Mouse (Mus musculus): ENCODE measurements around the gene Kcnn1.
"Not testable (repeated sequence)": the region's sequence is repeated elsewhere in the genome, so short reads cannot be mapped to it uniquely, and the experiment has no call there.

Gene Kcnn1

DNA sequence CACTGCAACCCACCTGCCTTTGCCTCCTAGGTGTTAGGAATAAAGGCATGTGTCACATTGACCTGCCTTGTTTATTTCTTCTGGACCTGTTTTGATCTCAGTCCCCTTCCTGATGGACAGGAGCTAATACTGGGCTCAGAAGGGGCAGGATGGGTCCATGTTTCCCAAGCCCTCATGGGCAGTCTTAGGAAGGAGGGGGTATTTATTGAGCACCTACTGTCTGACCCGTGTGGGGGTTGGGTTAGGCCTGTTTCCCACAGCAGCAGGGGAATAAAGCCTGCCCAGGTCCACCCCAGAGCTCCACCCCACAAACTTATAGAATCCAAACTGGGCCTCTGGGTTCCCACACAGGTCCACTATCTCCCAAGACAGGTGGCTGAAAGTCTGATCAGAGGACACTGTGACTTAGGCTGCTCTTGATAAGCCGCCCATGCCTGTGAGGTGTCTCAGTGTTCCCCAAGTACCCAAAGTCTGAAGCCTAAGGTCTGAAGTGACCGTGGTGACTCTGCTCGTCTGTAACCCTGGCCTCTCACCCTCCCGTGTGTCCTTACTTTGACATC, 19.8 kb downstream of the Kcnn1 start:
- DNase-seq (ENCODE audit: low spot score in 2 of 2), result no peak

DNA sequence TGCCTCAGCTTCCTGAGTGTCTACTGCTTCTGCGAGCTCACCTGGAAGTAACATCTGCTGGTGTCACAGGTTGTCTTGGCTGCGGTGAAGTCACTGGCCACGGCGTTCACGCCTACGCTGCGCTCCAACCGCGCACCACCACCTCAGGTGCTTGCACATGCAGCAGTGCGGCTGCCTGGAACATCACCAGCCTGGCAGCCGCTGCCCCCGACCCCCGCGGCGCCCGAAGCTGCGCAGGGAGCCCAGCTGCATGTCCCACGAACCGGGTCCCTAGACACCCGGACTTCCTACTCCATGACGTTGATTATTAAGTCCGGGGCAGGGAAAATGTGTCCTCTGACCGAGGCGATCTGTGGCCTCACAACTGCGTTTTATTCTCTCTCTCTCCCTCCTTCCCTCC, 20.6 kb downstream of the Kcnn1 start:
- no peak for DNase-seq (ENCODE audit: low spot score in 2 of 2)

GRCm38 (mm10) chr8:70841147-70842072, 21.6 kb downstream of the Kcnn1 start:
- peak; percentile 81 to 92 for DNase-seq (ENCODE audit: low spot score in 2 of 2)

DNA sequence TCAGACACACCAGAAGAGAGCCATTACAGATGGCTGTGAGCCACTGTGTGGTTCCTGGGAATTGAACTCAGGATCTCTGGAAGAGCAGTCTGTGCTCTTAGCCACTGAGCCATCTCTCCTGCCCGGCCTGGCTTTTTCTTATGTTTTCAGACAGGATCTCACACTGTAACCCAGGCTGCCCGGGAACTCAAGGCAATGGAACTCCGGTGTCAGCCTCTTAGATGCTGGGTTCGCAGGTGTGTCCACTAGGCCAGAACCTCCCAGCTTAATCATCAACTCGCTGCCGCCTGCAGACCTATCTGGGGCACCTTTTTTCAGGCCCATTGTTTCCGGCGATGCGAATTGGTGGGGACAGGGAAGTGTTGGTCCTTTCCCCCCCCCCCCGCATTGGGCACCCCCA, 22.5 kb downstream of the Kcnn1 start:
- DNase-seq (ENCODE audit: low spot score in 2 of 2), result no peak

DNA sequence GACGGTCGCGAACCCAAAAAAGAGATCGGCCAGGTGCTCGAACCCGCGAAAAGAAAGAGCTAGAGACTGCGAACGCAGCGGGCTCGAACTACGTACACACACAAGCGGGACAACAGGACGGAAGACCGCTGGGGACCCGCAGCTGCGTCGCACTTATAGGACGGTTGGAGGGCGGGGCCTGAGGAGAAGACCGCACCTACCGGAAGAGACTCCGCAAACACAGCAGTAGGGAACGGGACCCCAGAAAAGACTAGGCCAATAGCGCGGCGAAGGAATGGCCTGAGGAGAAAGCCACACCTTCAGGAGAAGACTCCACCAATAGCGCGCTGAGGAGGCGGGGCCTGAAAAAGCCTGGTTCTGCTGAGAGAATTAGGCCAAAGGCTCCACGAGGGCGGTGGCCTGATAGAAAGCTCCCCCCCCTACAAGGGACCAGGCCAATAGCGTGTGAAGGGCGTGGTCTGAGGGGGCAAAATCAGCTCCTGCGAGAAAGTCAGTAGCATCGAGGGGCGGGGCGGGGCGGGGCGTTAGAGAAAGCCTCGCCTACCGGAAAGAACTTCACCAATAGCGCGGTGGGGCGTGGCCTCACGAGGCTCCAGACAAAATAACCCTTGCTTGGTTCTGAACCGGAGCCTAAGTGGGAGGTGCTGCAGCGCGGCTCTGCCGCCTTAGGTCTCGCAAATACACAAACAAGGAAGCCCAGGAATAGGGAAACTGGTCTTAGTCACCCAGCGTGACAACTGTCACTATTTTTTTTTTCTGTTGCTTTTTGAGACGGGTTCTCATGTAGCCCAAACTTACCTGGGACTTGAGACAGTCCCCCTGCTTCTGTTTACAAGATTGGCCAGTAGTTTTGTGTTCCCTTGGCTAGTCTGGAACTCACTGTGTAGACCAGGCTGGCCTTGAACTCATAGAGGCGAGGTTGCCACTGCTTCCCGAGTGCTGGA, 23.4 kb downstream of the Kcnn1 start, which contains the start of gene Arrdc2:
Gene Arrdc2 (minus strand): TSS at position 313 of the 944 bp plus-strand sequence.
- DNase-seq (ENCODE audit: low spot score in 2 of 2), result peak; percentile 99

DNA sequence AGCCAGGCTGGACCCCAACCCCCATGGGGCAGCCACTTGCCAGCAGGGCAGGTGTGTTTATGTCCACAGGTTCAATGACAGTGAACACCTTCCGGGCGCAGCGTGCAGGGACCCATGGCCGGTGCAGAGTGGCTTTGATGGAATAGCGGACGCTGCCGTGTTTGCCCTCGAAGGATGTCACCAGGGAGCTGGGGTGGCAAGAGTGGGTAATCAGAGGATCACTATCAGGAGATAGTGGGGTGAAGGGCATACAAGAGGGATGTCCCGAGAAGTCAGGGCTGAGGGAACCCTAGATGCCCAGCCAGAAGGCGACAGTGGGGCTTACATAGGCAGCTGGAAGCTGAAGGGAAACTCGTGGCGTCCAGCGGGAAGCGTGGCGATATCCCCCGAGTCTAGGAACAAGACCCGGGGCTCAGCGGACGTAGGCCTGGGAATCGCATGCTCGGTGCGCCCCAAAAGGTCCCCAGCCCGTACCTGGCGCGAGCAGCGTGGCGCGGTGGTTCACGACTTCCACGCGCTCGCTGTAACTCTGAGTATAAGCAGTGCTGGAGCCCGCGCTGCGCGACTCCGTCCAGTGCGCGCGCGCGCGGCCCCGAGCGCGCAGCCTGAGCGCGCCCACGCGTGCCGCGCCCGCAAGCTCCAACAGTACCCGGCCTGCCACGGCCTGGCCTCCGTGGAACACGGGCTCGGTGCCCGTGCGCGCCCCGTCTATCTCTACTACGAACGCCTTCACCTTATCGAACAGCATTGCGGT, 24.2 kb downstream of the Kcnn1 start:
- DNase-seq (ENCODE audit: low spot score in 2 of 2), result no peak

DNA sequence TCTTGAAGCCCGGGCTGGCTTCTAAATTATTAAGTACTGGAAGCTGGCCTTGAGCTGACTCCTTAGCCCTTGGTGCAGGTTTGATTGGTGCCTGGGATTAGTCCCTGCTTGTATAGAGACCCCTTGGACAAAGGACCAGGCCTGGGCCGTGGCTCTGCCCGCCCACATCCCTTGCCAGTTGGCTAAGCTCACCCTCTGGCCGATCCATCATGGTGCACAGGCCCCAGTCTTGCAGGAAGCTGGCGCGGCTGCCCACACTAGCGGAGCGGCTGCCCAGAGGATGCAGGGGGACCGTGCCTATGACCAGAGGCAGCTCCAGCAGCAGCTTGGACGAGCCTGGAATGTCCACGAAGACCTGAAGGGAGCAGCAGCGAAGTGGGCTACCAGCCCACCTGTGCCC, 26.4 kb downstream of the Kcnn1 start:
- no peak for DNase-seq (ENCODE audit: low spot score in 2 of 2)

DNA sequence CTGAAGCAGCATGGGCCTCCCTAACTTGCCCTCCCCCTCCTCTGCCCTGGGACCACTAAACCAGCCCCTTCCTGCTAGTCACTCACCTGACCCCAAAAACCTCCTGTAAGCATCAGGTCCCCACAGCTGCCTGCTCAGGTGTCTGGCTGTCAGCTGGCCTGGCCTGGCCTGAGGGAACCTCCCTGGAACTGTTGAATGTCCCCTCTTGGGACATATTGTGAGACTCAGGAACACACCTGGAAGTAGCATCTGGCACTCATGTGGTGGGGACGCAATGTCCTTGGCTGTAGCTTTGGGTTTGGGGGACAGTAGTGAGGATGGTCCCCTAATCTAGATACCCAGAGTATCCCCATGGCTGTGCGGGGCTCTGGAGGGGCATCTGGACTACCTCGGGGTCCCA, 29.0 kb downstream of the Kcnn1 start:
- DNase-seq (ENCODE audit: low spot score in 2 of 2), result no peak

DNA sequence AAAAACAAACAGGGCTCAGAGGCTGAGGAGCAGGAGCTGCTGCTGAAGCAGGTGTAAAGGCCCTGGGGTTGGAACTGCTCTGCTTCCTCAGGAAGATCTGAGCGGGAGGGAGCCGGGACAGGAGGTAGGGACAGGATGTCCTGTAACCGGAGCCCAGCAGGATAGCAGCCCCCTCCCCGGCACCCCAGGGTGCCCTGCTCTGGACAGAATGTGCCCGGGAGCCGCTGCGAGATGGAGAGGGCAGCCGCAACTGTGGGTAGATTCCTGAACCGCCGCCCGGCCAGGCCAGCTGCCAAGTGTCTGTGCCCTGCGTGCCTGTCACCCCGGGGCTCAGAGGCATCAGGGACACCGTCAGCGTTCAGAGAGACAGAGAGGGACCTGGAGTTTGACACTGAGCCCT, 29.5 kb downstream of the Kcnn1 start:
- no peak for DNase-seq (ENCODE audit: low spot score in 2 of 2)

DNA sequence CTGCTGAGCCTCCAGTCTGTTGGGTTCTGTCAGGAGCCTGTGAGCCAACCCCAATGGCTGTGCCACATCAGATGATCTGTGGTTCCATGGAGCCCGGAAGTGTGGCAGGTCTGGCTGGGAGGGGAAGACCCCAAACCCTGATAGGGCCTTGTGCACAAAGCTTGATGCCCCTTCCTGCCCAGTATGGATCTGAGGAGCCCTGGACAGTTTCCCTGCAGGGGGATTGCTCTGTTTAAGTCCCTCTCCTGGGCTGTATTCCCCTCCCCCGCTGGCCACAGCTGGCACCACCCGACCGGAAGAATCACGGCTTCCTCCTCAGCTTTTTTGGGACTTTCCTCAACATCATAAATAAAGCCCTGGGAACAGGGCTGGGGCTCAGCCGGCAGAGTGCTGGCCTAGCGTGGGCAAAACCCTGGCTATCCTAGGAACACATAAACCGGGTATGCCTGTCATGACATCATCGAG, 30.0 kb downstream of the Kcnn1 start:
- no peak for DNase-seq (ENCODE audit: low spot score in 2 of 2)

DNA sequence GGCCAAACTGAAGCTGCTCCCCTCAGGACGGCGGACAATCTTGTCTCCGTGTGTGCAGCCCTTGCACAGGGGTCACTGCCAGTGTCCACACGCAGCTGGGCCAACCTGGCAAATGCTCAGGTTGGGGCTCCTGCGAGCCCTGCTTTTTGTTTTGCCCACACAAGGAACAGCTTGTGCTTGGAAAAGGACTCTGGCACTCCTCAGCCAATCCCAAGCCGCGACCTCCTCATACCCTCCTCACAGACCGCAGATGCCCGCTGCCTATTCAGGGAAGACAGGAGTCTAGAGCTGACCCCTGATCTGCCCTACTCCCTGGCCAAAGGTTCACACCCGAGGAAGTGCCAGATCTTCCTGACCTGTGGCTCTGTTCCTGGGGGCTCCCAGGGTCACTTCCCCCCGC, 30.7 kb downstream of the Kcnn1 start:
- no peak for DNase-seq (ENCODE audit: low spot score in 2 of 2)

- no peak for DNase-seq (ENCODE audit: low spot score in 2 of 2)
Observed at GRCm38 (mm10) chr8:70831517-70831916, 31.5 kb downstream of the Kcnn1 start.

DNA sequence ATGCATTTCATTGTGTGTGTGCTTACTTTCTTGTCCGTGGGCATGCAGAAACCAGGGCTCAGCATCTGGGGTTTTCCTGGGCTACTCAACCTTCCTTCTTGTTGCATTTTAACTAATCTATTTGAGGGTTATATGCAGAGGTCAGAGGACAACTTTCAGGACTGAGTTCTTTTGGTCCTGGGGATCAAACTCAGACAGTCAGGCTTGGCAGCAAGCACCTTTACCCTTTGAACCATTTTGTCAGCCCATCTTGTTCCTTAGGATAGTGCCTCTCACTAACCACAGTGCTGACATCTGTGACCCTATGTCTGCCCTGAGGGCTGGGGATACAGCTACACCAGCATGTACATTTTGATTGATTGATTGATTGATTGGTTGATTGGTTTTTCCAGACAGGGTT, 35.3 kb downstream of the Kcnn1 start:
- no peak for DNase-seq (ENCODE audit: low spot score in 2 of 2)

DNA sequence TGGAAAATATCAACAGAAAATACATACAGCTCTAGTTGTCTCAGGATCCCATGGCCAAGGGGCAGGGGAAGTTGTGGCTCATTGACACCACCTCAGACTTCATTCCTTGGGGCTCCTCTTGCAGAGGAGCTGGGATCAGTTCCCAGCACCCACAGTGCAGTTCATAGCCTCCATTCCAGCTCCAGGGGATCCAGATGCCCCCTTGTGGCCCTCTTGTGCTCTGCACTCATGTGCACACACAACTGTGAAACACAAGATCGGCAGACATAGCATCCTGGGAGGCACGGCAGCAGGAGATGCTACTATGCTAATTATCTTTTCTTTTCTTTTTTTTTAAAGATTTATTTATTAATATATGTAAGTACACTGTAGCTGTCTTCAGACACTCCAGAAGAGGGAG, 36.0 kb downstream of the Kcnn1 start:
- DNase-seq (ENCODE audit: low spot score in 2 of 2), result no peak

DNA sequence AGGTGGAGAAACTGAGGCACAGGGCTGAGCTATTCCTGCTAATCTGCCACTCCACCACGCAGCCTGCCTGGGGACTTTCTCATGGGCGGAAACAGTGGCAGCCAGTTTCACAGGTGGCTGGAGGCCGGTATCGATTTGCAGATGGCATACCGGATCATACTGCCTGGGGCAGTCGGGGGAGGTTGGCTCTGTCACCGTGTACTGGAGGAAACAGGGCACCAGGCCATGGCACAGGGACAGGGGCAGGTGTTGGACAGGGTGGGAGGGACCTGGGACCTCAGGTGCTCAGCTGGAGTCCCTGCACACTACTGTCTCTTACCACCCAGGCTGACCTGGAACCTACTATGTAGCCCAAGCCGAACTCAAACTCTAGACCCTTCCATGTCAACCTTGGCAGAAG, 37.2 kb downstream of the Kcnn1 start:
- no peak for DNase-seq (ENCODE audit: low spot score in 2 of 2)

GRCm38 (mm10) chr8:70823802-70824201, 39.3 kb downstream of the Kcnn1 start:
- no peak for DNase-seq (ENCODE audit: low spot score in 2 of 2)

DNA sequence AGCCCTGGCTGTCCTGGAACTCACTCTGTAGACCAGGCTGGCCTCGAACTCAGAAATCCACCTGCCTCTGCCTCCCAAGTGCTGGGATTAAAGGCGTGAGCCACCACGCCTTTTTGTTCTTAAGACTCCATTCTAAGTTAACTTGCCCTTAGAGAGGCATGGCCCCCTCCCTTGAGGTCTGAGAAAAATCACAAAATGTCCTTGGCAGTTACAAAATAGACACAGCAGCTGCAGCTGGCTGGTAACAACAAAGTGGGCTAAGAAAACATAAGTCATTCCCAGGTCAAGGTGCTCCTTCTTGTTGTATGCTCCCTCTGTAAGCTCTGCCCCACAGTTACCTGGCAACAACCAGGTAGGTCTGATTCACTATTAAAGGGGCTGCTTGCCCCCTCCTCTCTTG, 40.5 kb downstream of the Kcnn1 start:
- DNase-seq (ENCODE audit: low spot score in 2 of 2), result not testable (repeated sequence)

DNA sequence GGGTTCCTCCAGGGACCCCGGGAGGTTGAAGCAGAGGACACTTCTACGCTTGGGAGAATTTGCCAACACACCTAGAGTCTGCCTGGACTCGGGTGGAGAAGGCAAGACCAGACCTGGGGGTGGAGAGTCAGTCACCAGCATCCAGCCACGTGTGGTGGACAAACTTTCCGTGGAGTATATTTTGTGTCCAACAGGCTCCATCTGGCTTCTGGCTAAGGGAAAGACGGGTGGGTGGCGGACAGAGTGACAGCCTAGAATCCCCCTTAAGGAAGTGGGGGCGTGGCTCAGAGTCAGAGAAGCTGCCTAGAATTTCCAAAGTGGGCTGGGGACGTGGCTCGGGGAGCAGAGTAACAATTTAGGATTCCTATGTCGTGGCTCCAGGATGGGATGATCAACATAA, 41.1 kb downstream of the Kcnn1 start:
- DNase-seq (ENCODE audit: low spot score in 2 of 2), result no peak

GRCm38 (mm10) chr8:70821399-70821962, 41.6 kb downstream of the Kcnn1 start:
- peak; percentile 54 to 77 for DNase-seq (ENCODE audit: low spot score in 2 of 2)

GRCm38 (mm10) chr8:70820101-70820935, 42.7 kb downstream of the Kcnn1 start:
- DNase-seq (ENCODE audit: low spot score in 2 of 2), result peak; percentile 44 to 74
